Mouse (Mus musculus): ENCODE data around the gene Cryl1. TPM values are rescaled to one million over a fixed set of nuclear protein-coding genes. Genes with fewer than 3 reads are reported as not detected.

Cryl1 gene
- polyA plus RNA-seq, 1 experiment from 2014 or later = 8.4 TPM

DNA sequence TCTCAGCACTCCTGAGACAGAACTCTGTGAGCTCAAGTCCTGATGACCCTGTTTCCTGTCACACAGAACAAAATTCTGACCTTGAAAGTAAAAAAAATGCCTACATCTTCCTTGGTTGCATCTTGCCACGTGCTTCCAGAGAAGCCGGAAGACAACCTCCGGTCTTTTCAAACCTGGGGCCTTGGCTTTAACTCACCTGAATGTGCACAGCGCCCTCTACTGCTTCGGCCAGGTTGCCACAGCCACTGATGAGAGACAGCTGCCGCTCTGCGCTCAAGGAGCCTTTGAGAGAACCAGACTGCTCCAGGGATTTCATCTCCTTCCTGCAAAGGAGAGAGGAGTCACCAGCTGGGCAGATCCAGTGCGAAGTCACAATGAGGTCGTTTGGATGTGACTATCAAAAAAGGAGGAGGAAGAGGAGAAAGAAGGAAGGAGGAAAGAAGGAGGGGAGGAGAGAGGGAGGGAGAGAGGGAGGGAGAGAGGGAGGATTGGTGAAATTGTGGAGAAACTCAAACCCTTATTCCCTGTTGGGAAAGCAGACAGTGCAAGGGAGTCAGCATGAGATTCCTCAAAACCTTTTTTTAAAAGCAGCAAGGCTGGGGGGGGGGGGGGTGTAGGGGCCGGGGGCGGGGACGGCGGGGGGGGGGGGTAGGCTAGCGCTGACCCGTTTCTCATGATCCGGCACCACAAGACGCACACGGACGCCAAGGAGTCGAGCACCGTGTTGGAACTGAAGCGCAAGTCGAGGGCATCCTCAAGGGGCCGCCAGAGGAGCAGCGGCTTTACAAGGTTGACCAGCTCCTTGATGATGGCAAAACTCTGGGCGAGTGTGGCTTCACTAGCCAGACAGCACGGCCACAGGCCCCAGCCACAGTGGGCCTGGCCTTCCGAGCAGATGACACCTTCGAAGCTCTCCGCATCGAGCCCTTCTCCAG is 35.3 kb downstream of the Cryl1 start:
- H3K4me3 ChIP-seq (replicated peaks; ENCODE audit: low read length) = no peak overlapping the region
- no peak overlapping the region for H3K27ac ChIP-seq (ENCODE audit: low read length)
- no peaks in the 10 kb centered on the region for H3K9me3 ChIP-seq (ENCODE audit: control insufficient read depth, low read length)
- peak overlapping the region; percentile 32 for H3K4me2 ChIP-seq (ENCODE audit: low read length)
- no peaks in the 10 kb centered on the region for H3K27me3 ChIP-seq (replicated peaks; ENCODE audit: control insufficient read depth, insufficient read depth, low read length)
- peak; percentile 76 for ATAC-seq
- WGBS = 7% methylated on average over 24 of the region's 31 CpGs
- H3K36me3 ChIP-seq (ENCODE audit: control insufficient read depth, insufficient read depth) = no peaks in the 10 kb centered on the region
- H3K4me1 ChIP-seq (replicated peaks; ENCODE audit: control insufficient read depth, insufficient read depth, low read length) = no peaks in the 10 kb centered on the region
- no peak overlapping the region for H3K9ac ChIP-seq (replicated peaks; ENCODE audit: low read depth, low read length)

DNA sequence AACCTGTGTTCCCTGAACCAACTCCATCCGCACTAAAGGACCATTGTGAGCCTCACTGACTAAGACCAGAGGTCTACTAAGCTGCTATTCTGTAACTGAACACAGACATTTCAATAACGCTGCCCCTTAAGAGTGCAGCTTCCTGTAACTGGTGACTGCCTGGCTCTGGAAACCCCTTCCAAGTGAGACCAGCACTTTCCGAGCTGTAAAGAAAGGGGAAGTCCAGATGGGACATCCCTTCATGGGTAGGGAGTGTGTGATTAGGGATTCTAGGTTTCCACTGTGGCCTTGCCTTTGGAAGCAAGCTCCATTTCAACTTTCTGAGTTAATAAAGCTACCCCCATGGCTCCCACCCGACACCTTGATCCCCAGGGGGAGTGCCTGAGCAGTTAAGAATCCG is 41.3 kb downstream of the Cryl1 start:
- no peak for ATAC-seq
- no peak overlapping the region for H3K4me3 ChIP-seq (replicated peaks; ENCODE audit: low read length)
- 75% methylated on average over 5 of the region's 5 CpGs for WGBS
- no peaks in the 10 kb centered on the region for H3K4me1 ChIP-seq (replicated peaks; ENCODE audit: control insufficient read depth, insufficient read depth, low read length)
- H3K36me3 ChIP-seq (ENCODE audit: control insufficient read depth, insufficient read depth) = no peaks in the 10 kb centered on the region
- H3K4me2 ChIP-seq (ENCODE audit: low read length) = no peak overlapping the region
- no peaks in the 10 kb centered on the region for H3K9me3 ChIP-seq (ENCODE audit: control insufficient read depth, low read length)
- H3K27ac ChIP-seq (ENCODE audit: low read length) = no peak overlapping the region
- no peaks in the 10 kb centered on the region for H3K27me3 ChIP-seq (replicated peaks; ENCODE audit: control insufficient read depth, insufficient read depth, low read length)
- no peak overlapping the region for H3K9ac ChIP-seq (replicated peaks; ENCODE audit: low read depth, low read length)

DNA sequence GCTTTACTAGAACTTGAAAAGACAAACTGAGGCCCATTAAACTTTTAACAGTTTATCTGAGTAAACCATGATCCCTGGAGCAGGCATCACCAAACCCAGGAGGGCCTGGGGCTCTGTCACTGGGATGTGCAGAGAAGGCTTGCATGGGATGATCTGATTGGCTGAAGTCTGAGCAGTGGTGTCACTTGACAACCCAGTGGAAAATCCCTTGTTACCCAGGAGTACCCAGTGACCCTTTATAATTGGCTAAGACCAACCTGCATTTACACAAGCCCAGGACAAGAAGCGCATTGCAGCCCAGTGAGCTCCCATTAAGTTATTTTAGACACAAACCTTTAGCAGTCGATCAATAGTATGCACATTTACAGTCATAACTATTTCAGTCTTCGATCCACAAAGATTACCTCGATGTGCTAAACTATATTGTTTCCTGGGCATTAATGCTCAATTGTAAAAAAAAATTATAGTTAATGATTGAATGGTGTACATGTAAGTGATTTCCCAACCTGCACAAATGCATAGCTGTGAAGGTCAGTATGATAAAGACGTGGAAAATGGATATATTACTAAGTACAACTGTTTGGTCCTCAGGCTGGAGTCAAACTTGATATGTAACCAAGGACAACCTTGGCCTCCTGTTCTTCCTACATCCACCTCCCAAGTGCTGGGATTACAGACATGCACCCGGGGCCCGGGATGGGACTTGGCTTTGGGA is 46.7 kb downstream of the Cryl1 start:
- no peaks in the 10 kb centered on the region for H3K4me1 ChIP-seq (replicated peaks; ENCODE audit: control insufficient read depth, insufficient read depth, low read length)
- H3K27ac ChIP-seq (ENCODE audit: low read length) = no peak overlapping the region
- no peaks in the 10 kb centered on the region for H3K27me3 ChIP-seq (replicated peaks; ENCODE audit: control insufficient read depth, insufficient read depth, low read length)
- no peak for ATAC-seq
- H3K4me3 ChIP-seq (replicated peaks; ENCODE audit: low read length) = no peak overlapping the region
- no peak overlapping the region for H3K4me2 ChIP-seq (ENCODE audit: low read length)
- whole genome bisulfite sequencing = 76% methylated on average over 7 of the region's 7 CpGs
- no peaks in the 10 kb centered on the region for H3K9me3 ChIP-seq (ENCODE audit: control insufficient read depth, low read length)
- no peaks in the 10 kb centered on the region for H3K36me3 ChIP-seq (ENCODE audit: control insufficient read depth, insufficient read depth)
- H3K9ac ChIP-seq (replicated peaks; ENCODE audit: low read depth, low read length) = no peak overlapping the region

DNA sequence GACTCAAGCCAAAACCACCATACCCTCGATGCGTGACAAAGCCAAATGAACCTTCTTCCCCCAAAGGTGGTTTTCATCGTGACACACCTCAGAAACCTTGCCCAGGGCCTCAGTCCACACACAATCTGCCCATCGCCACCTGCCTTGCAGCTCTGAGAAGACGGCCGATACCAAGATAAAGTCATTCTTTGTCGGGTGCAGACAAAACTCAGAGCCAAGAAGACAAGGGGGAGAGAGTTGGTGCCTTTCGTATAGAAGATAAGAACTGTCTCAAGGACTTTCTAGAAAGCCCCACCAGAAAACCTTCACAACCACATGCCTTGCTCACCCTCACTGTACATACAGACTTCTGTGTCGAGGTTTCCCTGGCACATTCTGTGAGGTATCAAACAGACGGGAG is 48.4 kb downstream of the Cryl1 start:
- no peak overlapping the region for H3K4me3 ChIP-seq (replicated peaks; ENCODE audit: low read length)
- no peaks in the 10 kb centered on the region for H3K27me3 ChIP-seq (replicated peaks; ENCODE audit: control insufficient read depth, insufficient read depth, low read length)
- H3K9me3 ChIP-seq (ENCODE audit: control insufficient read depth, low read length) = no peaks in the 10 kb centered on the region
- no peak for ATAC-seq
- 87% methylated on average over 10 of the region's 10 CpGs for WGBS
- no peak overlapping the region for H3K9ac ChIP-seq (replicated peaks; ENCODE audit: low read depth, low read length)
- H3K27ac ChIP-seq (ENCODE audit: low read length) = no peak overlapping the region
- no peaks in the 10 kb centered on the region for H3K36me3 ChIP-seq (ENCODE audit: control insufficient read depth, insufficient read depth)
- H3K4me2 ChIP-seq (ENCODE audit: low read length) = no peak overlapping the region
- no peaks in the 10 kb centered on the region for H3K4me1 ChIP-seq (replicated peaks; ENCODE audit: control insufficient read depth, insufficient read depth, low read length)

DNA sequence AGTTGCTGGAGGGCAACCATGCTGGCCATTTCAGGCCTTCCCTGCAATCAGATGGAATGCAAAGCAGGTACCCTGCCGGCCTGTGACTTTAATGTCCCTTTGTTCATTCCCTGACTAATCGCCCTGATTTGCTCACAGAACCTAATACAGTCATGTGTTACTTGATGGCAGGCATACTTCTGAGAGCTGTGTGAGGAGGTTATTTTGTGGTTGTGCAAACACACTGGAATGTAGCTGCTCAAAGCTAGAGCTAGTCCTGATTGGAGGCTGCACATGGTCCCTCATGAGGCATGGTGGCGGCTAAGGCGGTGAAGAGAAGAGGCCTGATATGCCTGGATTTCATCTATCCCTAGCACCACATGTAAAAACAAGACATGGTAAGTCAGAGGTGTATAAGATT is 50.2 kb downstream of the Cryl1 start:
- no peaks in the 10 kb centered on the region for H3K36me3 ChIP-seq (ENCODE audit: control insufficient read depth, insufficient read depth)
- no peaks in the 10 kb centered on the region for H3K9me3 ChIP-seq (ENCODE audit: control insufficient read depth, low read length)
- no peaks in the 10 kb centered on the region for H3K4me1 ChIP-seq (replicated peaks; ENCODE audit: control insufficient read depth, insufficient read depth, low read length)
- H3K9ac ChIP-seq (replicated peaks; ENCODE audit: low read depth, low read length) = no peak overlapping the region
- H3K4me3 ChIP-seq (replicated peaks; ENCODE audit: low read length) = no peak overlapping the region
- H3K27me3 ChIP-seq (replicated peaks; ENCODE audit: control insufficient read depth, insufficient read depth, low read length) = no peaks in the 10 kb centered on the region
- H3K27ac ChIP-seq (ENCODE audit: low read length) = no peak overlapping the region
- ATAC-seq = no peak
- 67% methylated on average over 4 of the region's 4 CpGs for WGBS
- H3K4me2 ChIP-seq (ENCODE audit: low read length) = no peak overlapping the region

DNA sequence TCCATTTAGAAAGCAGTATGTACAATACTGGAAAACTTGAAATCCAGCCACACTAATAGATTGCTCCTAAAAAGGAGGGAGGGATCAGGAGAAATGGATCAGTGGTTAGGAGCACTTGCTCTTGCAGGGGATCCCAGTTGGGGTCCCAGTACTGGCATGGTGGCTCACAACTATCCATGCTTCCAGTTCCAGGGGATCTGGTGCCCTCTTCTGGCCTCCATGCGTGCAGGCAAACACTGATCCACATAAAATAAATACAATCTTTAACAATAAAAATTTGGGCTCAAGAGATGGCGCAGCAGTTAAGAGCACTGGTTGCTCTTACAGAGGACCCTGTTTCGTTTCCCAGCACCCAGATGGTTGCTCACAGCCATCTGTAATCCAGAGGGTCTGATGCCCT is 52.2 kb downstream of the Cryl1 start:
- H3K4me2 ChIP-seq (ENCODE audit: low read length) = no peak overlapping the region
- no peaks in the 10 kb centered on the region for H3K4me1 ChIP-seq (replicated peaks; ENCODE audit: control insufficient read depth, insufficient read depth, low read length)
- H3K9ac ChIP-seq (replicated peaks; ENCODE audit: low read depth, low read length) = no peak overlapping the region
- 94% methylated on average over 3 of the region's 3 CpGs for WGBS
- ATAC-seq = no peak
- no peak overlapping the region for H3K4me3 ChIP-seq (replicated peaks; ENCODE audit: low read length)
- no peaks in the 10 kb centered on the region for H3K36me3 ChIP-seq (ENCODE audit: control insufficient read depth, insufficient read depth)
- no peak overlapping the region for H3K27ac ChIP-seq (ENCODE audit: low read length)
- no peaks in the 10 kb centered on the region for H3K27me3 ChIP-seq (replicated peaks; ENCODE audit: control insufficient read depth, insufficient read depth, low read length)
- no peaks in the 10 kb centered on the region for H3K9me3 ChIP-seq (ENCODE audit: control insufficient read depth, low read length)

DNA sequence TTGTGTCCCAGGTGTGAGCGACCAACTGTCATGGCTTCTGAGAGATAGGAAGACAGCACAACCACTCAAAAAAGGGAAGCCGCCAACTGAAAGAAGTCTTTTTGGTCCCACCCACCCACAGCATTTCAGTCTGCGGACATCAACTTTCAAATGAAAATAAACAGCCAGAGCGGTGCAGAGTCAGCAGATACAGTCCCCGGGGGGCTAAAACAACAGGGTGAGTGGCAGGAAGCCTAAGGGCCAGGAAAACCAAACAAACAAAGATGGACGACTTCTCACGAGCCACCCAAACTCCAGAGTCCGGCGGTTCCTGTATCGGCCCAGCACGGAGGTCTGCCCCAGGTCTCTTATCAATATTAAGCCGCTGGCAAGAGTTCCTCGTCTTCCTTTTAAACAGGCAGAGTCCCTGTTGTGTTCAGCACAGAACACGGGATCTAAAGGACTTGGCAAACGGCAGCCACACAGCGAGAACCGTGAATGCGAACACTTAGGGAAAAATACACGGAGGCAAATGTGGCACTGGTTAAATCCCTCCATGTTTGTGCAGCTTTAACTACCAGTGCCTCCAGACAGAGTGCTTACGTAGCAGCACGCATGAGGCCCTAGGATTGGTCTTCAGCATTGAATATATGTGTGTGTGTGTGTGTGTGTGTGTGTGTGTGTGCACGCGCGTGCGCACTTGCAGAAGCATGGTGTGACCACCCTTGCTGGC is 53.4 kb downstream of the Cryl1 start:
- Histone ChIP-seq H3K36me3 (ENCODE audit: control insufficient read depth, insufficient read depth) (no peaks in the 10 kb centered on the region), H3K27ac (ENCODE audit: low read length) (no peak overlapping the region), H3K9ac (replicated peaks; ENCODE audit: low read depth, low read length) (no peak overlapping the region), H3K4me3 (replicated peaks; ENCODE audit: low read length) (no peak overlapping the region), H3K27me3 (replicated peaks; ENCODE audit: control insufficient read depth, insufficient read depth, low read length) (no peaks in the 10 kb centered on the region), H3K9me3 (ENCODE audit: control insufficient read depth, low read length) (no peaks in the 10 kb centered on the region), H3K4me2 (ENCODE audit: low read length) (no peak overlapping the region), H3K4me1 (replicated peaks; ENCODE audit: control insufficient read depth, insufficient read depth, low read length) (no peaks in the 10 kb centered on the region)
- 81% methylated on average over 25 of the region's 25 CpGs for WGBS
- ATAC-seq = no peak

DNA sequence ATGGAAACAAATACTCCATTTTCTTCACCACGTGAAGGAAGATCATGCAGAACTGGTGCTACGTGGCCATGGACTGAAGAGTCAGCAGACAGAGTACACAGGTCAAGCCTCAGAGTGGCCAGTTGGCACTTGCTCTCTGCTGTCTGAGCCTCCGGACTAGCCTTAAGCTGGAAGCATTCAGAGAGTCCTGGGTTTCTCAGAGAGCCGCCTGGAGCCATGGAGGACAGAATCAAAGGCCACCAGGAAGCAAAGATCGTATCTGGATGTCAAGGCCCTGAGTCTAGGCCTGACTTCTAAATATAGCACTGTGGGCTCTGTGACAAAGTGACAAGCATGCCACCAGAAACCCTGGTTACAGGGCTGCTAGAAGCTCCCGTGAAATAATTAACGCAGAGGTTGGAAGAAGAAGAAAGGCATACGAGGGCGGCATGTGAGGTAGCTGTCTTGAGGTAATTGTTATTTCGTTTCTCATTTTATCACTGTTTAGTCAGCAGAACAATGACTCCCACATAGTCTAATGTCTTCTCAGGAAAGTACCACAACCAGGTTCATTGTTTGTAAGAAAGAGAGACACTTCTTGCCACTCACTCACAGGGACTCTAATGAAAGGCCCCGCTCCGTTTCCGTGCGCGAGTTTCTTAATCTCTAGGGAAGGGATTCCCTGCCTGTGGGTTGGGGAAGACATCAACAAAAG is 55.1 kb downstream of the Cryl1 start:
- Histone ChIP-seq H3K4me2 (ENCODE audit: low read length) (no peak overlapping the region), H3K4me3 (replicated peaks; ENCODE audit: low read length) (no peak overlapping the region), H3K27me3 (replicated peaks; ENCODE audit: control insufficient read depth, insufficient read depth, low read length) (no peaks in the 10 kb centered on the region), H3K9ac (replicated peaks; ENCODE audit: low read depth, low read length) (no peak overlapping the region), H3K36me3 (ENCODE audit: control insufficient read depth, insufficient read depth) (no peaks in the 10 kb centered on the region), H3K27ac (ENCODE audit: low read length) (no peak overlapping the region), H3K9me3 (ENCODE audit: control insufficient read depth, low read length) (no peaks in the 10 kb centered on the region), H3K4me1 (replicated peaks; ENCODE audit: control insufficient read depth, insufficient read depth, low read length) (no peaks in the 10 kb centered on the region)
- 39% methylated on average over 15 of the region's 15 CpGs for WGBS
- ATAC-seq = peak; percentile 43
